Mouse (Mus musculus) activated CD4-positive, CD25-positive, alpha-beta regulatory T cell (primary cell): Measurements from ENCODE around the gene Ctsz. TPM values are rescaled to one million over a fixed set of nuclear protein-coding genes. Genes with fewer than 3 reads are reported as not detected.

Experiments
- polyA plus RNA-seq, 2 experiments: library from polyadenylated mRNA; unstranded; fragments of 100-300 nt; shearing (Covaris generic); gene quantifications; one replicate each; pipeline ENCODE4 v1.2.1; 2017

The Ctsz gene
- polyA plus RNA-seq, result 100 to 1,000 TPM; 113 TPM

DNA sequence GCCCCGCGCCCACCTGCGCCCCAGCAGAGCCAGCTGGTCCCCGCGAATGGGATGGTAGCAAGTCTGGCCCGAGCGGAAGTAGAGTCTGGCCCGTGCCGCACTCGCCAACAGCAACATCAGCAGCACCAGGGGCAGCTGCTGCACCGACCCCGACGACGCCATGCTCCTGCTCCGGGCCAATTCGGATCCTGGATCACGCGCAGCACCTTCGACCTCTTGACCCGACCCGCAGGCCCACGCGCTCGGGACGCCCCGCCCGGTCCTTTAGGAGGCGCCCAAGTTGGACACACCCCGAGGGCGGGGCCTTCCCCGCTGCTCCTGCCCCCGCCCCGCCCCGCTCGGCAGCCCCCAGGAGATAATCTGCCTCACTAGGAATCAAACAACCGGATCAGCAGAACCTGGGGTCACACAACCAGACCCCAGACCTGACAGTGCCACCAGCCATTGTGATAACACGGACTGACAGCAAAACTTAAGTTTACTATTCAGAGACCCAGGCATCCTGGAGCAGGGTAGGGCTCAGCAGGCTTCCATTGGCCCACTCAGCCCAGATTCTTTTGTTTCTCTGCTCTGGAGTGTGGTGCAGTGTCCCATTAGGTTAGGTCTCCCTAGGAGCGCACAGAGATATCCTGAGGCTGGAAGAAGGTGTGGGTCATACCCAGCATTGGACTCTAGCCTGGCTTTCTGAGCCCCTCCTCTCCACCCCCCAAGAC lies at the start of gene Ctsz:
Gene Ctsz (minus strand): TSS at position 303 of the 713 bp plus-strand sequence.

DNA sequence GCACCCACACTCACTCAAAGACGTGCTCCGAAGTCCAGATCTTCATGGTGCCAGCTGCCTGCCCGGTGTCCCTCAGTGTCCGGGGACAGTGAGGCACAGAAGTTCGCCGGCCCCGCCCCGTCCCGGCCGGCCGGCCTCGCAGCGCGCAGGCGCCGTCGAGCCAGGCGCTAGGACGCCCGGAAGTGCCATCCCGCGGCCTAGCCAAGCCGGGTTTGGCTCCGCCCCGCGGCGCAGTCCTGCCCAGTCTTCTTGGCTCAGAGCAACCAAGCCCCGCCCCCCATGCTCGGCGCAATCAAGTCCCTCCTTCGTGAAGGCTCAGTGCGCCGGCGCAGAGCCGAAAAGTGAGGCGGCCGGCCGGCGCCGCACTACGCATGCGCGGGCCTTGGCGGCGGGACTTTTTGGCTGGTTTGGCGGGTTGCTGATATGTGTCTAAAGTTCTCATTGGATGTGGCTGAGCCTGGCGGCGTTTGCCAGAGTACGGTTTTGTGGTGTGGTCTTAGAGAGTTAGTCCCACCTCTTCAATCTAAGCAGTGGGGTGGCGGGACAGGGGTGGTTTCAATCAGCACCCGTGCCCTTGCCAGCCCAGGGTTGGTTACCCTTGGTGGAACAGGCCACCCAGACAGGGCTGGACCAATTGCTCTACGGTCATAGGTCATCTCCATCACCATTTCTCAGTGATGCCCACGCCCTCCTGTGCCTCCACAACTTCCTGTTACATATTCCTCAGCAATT lies 34.1 kb upstream of the Ctsz start, which contains the start of gene Prelid3b:
Gene Prelid3b (minus strand): TSS at position 264 of the 732 bp plus-strand sequence.

DNA sequence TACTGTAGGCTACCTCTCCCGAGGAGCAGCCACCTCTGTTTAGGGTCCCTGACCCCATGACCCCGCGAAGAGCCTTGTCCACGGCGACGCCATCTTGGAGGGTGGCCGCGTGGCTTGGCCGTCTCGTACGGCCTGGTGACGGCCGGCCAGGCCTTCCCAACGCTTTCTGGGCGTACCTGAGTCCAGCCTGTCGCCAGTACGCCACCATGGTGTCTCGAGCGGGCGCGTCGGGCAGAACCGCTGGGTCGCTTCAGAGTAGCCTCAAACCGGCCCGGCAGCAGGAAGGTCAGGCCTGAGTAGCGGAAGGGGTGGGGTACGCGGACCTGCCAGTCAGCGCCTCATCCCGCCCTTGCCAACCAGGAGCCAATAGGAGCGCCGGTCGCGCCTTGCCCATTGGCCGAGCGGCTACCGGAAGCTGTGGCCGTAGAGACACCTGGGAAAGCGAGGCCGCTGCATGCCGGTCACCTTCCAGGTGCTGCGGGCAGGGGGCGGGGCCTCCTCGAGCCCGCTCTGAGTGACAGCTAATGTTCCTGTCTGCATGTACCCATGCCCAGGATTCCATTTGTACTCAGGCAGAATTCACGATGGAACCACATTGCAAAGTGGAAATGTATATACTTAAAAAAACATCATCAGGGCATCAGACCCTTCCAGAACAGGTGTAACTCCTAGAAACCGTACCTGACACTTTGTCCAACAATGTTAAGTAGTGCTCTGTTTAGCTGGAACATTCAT lies 25.1 kb upstream of the Ctsz start, which contains the start of gene Atp5e:
Gene Atp5e (minus strand): TSS at position 317 of the 735 bp plus-strand sequence.

DNA sequence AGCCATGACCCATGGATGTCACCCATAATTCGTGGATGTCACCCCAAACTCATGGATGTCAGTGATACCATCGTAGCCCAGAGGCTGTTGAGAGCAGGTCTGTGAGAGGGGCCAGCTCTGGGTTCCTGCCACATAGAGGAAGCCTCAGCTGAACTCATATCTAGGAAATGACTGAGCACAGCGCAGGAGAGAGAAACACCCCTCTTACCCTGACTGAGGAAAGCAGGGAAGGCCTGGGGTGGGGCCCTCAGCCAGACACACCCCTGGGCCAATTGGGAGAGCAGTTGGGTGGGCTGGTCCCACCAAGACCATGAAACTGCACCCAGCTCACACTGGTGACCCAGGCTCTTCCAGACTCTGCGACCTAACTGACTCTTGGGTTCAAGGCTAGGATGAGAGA lies 11.5 kb upstream of the Ctsz start, which contains the start of gene Tubb1:
Gene Tubb1 (plus strand): TSS at position 343 of the 400 bp plus-strand sequence.

DNA sequence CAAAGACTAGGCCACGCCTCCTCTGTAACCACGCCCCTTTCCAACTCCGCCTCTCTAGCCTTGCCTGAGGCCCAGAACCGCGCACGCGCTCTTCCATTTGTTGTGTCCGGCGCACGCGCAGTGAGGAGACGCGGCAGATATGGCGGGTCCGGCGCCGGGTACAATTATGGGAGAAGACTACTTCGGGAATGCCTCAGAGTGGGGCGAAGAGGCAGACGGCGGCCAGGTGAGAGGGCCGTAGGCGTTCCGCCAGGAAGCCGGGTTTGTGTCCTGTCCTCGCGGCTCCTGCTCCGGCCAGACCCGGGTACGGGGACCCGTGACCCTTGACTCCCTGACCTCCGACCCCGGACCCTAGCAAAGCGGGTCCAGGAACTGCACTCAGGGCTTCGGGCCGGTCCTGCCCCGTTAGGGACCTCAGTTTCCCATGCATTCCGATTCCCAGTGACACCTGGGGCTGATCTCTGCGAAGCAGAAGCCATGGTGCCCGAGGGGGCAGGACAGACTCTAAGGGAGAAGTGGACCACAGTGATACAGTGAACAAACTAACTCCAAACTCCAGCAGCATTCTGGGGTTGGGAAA lies 23.0 kb downstream of the Ctsz start, which contains the start of gene Nelfcd:
Gene Nelfcd (plus strand): TSS at position 74 of the 580 bp plus-strand sequence.

Other genes starting within 250 kb of the Ctsz start
- 100 to 1,000 TPM; 698 to 885 TPM for gene Gnas, start 154.7 kb downstream of the Ctsz start, polyA plus RNA-seq
- 1 to 10 TPM; 1.4 to 2.5 TPM for gene Gm20721, start 92.3 kb downstream of the Ctsz start, polyA plus RNA-seq
- 10 to 100 TPM; 60.4 to 64.1 TPM for gene Nelfcd, start 23.2 kb downstream of the Ctsz start, polyA plus RNA-seq
- not detected for gene Tubb1, start 11.7 kb upstream of the Ctsz start, polyA plus RNA-seq
- 100 to 1,000 TPM; 542 to 543 TPM for gene Atp5e, start 25.1 kb upstream of the Ctsz start, polyA plus RNA-seq
- 100 to 1,000 TPM in 1 of 2 experiments, 10 to 100 TPM in 1; 99.8 to 116 TPM for gene Prelid3b, start 34.0 kb upstream of the Ctsz start, polyA plus RNA-seq
- gene Zfp831, start 204.5 kb upstream of the Ctsz start, polyA plus RNA-seq, result 10 to 100 TPM in 1 of 2 experiments, 1 to 10 TPM in 1; 6.5 to 10.6 TPM